Mouse (Mus musculus): ENCODE data around the gene Prr9. TPM values are rescaled to one million over a fixed set of nuclear protein-coding genes. Genes with fewer than 3 reads are reported as not detected.

Prr9 gene
- total RNA-seq, 1 experiment from 2014 or later: not detected

Other genes with a start within 250 kb of the Prr9 start
- gene Pglyrp3, start 109.4 kb downstream of the Prr9 start, total RNA-seq (2017): not detected in 2 replicates
- not detected in 2 replicates for gene Lor, start 40.8 kb downstream of the Prr9 start, total RNA-seq (2017)
- not detected in 2 replicates for gene Lelp1, start 18.8 kb upstream of the Prr9 start, total RNA-seq (2017)
- gene Sprr2a1, start 91.9 kb upstream of the Prr9 start, total RNA-seq (2017): not detected in 2 replicates
- 0.44 TPM in 1 of 2 replicates, not detected in the other for gene Sprr2a2, start 92.0 kb upstream of the Prr9 start, total RNA-seq (2017)
- gene Sprr2a3, start 161.5 kb upstream of the Prr9 start, total RNA-seq (2017): not detected in 2 replicates
- gene Sprr2b, start 192.7 kb upstream of the Prr9 start, total RNA-seq (2017): not detected in 2 replicates
- gene Sprr2d, start 215.2 kb upstream of the Prr9 start, total RNA-seq (2017): not detected in 2 replicates
- not detected in 2 replicates for gene Sprr2e, start 228.2 kb upstream of the Prr9 start, total RNA-seq (2017)
- gene Sprr2f, start 241.2 kb upstream of the Prr9 start, total RNA-seq (2017): not detected in 2 replicates

Measured in hematopoietic stem cell, adult 5-6 weeks (primary cell).